25 mouse cellular contexts compared by ENCODE assay signal in the genomic region with DNA sequence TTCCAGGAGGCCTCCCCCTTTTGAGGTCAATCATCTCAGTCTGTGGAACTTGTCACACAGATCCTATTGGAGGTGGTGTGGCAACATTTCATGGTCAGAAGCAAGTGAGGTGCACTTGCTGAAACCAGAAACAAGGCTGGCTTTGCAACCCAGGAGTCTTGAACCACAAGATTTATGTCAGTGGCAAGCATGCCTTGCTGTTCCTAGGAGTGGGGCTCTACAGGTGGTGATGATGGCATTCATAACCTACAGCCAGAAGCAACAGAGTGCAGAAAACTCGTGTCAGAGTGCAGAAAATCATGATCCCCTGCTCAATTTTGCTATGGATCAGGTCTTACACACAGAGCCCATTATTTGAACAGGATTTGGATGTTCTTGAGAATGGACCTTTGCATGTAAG. TPM values are rescaled to one million over a fixed set of nuclear protein-coding genes. Genes with fewer than 3 reads are reported as not detected.
"Had no signal": no experiment of that assay in that cellular context is flagged by ENCODE, and none has a peak within 500 bp of the region (broad histone marks: within the 10 kb centered on the region; RNA-seq: fewer than 3 reads in every experiment).

No protein-coding gene starts in this region.

- H3K27me3 ChIP-seq: lung, embryonic 15.5 days; midbrain, embryonic 13.5 days; midbrain, embryonic 15.5 days; neural tube, embryonic 12.5 days; stomach, embryonic 15.5 days had no signal

- DNase-seq: lung, adult 2 months; lung, postnatal 14 days; lung, postnatal 36 days; right cerebral cortex, postnatal 14 days; thymus, adult 2 months; thymus, postnatal 25 days; thymus, postnatal 4 days had no signal

- H3K27ac ChIP-seq: lung, embryonic 15.5 days; macrophage; midbrain, embryonic 13.5 days; midbrain, embryonic 15.5 days; neural tube, embryonic 12.5 days; stomach, embryonic 15.5 days; stomach, postnatal 0 days had no signal

- ATAC-seq: lung, postnatal 0 days; midbrain, embryonic 13.5 days; midbrain, embryonic 15.5 days had no signal

- H3K4me2 ChIP-seq: lung, embryonic 15.5 days; midbrain, embryonic 11.5 days; midbrain, embryonic 13.5 days; midbrain, embryonic 15.5 days; neural tube, embryonic 12.5 days; stomach, embryonic 15.5 days had no signal

- H3K36me3 ChIP-seq: lung, embryonic 15.5 days; midbrain, embryonic 13.5 days; midbrain, embryonic 15.5 days; neural tube, embryonic 12.5 days; stomach, embryonic 15.5 days had no signal

- H3K4me3 ChIP-seq: lung, embryonic 15.5 days; megakaryocyte, embryonic 14.5 days; midbrain, embryonic 13.5 days; midbrain, embryonic 15.5 days; neural tube, embryonic 12.5 days; stomach, embryonic 15.5 days had no signal

- H3K9ac ChIP-seq: lung, embryonic 15.5 days; midbrain, embryonic 13.5 days; midbrain, embryonic 15.5 days; neural tube, embryonic 12.5 days; stomach, embryonic 15.5 days had no signal

- H3K4me1 ChIP-seq: lung, embryonic 15.5 days; megakaryocyte, embryonic 14.5 days; midbrain, embryonic 13.5 days; midbrain, embryonic 15.5 days; neural tube, embryonic 12.5 days; stomach, embryonic 15.5 days had no signal

- H3K9me3 ChIP-seq: lung, embryonic 15.5 days; midbrain, embryonic 13.5 days; midbrain, embryonic 15.5 days; neural tube, embryonic 12.5 days; stomach, embryonic 15.5 days had no signal

RNA-seq across cellular contexts. Expression of a gene that starts 5.8 kb away (rescaled TPM):
- total RNA-seq: megakaryocyte progenitor cell, adult 5-6 weeks; midbrain, postnatal 0 days; monocyte, adult 5-6 weeks; neutrophil, adult 5-6 weeks had no signal
- polyA plus RNA-seq: lung, adult 2 months; lung, embryonic 15.5 days; lung, postnatal 0 days; macrophage; midbrain, embryonic 11.5 days; midbrain, embryonic 15.5 days; midbrain, postnatal 0 days; neural tube, embryonic 12.5 days; neural tube, embryonic 14.5 days; spleen, adult 2 months; stomach, postnatal 0 days had no signal

RNA-seq across cellular contexts. Expression of a gene that starts 15.8 kb away (rescaled TPM):
- total RNA-seq: megakaryocyte progenitor cell, adult 5-6 weeks; midbrain, postnatal 0 days; monocyte, adult 5-6 weeks; neutrophil, adult 5-6 weeks had no signal
- polyA plus RNA-seq: lung, adult 2 months; lung, embryonic 15.5 days; lung, postnatal 0 days; macrophage; midbrain, embryonic 11.5 days; midbrain, embryonic 13.5 days; midbrain, postnatal 0 days; neural tube, embryonic 12.5 days; neural tube, embryonic 14.5 days; spleen, adult 2 months; stomach, embryonic 15.5 days; stomach, postnatal 0 days; thymus, adult 2 months had no signal

RNA-seq across cellular contexts. Expression of a gene that starts 43.2 kb away (rescaled TPM):
- total RNA-seq: midbrain, postnatal 0 days; monocyte, adult 5-6 weeks had no signal
- polyA plus RNA-seq: midbrain, embryonic 15.5 days; testis, adult 2 months; urinary bladder, adult 2 months had no signal
